Mouse (Mus musculus) neutrophil, adult 83 days (primary cell): ENCODE results near the gene Elavl2. TPM values are rescaled to one million over a fixed set of nuclear protein-coding genes. Genes with fewer than 3 reads are reported as not detected.

Experiments used
- total RNA-seq, 2 experiments: library from RNA; stranded (reverse); gene quantifications; one replicate each; pipeline ENCODE4 v1.2.4; 2023

Elavl2 gene
- not detected for total RNA-seq

DNA sequence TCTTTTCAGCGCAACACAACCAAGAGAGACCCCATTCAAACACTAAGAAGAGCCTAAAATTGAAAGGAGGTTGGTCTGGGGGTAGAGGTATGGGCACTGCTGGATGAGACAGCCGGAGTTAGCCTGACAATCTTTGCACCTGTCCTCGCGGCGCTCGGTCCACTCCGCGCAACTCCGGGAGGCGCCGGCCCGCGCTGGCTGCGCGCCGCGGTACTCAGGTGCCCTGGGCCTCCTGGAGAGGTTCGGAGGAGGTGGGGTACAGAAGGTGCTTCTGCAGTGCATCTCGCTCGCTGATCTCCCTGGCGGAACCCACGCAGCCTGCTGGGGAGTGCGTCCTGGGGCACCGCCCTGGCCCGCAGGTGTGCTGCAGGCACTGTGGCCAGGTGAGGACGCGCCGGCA, at the start of gene Elavl2:
Gene Elavl2, minus strand, starts transcription at position 363 of the 400 bp plus-strand sequence.

